Mouse (Mus musculus) forebrain, embryonic 12.5 days (tissue): ENCODE measurements around the gene Arg1. TPM values are rescaled to one million over a fixed set of nuclear protein-coding genes. Genes with fewer than 3 reads are reported as not detected.

Source experiments
- ATAC-seq: fragments of 200-750 bp; cut with Nextera tagmentation; 2 replicates; pipeline ENCODE4 v1.8.0; 2017; ENCODE audit warnings: moderate TSS enrichment; ENCODE audit not compliant: low FRiP score
- H3K27ac ChIP-seq: fragments of 300-500 bp; sonication (generic); 2 replicates; pipeline ENCODE4 v1.5.1; 2016; ENCODE audit warnings: mild to moderate bottlenecking
- H3K27me3 ChIP-seq: fragments of 300-500 bp; sonication (generic); 2 replicates; pipeline ENCODE4 v1.6.1; 2016; ENCODE audit warnings: mild to moderate bottlenecking
- H3K36me3 ChIP-seq: fragments of 300-500 bp; sonication (generic); replicated peaks from 2 replicates; pipeline ENCODE4 v1.6.1; 2016; ENCODE audit warnings: mild to moderate bottlenecking
- H3K4me1 ChIP-seq: fragments of 300-500 bp; sonication (generic); 2 replicates; pipeline ENCODE4 v1.6.1; 2016
- H3K4me2 ChIP-seq: fragments of 300-500 bp; sonication (generic); 2 replicates; pipeline ENCODE4 v1.6.1; 2016; ENCODE audit warnings: mild to moderate bottlenecking, moderate library complexity
- H3K4me3 ChIP-seq: fragments of 300-500 bp; sonication (generic); replicated peaks from 2 replicates; pipeline ENCODE4 v1.5.1; 2016; ENCODE audit warnings: mild to moderate bottlenecking
- H3K9ac ChIP-seq: fragments of 300-500 bp; sonication (generic); 2 replicates; pipeline ENCODE4 v1.6.1; 2016; ENCODE audit warnings: mild to moderate bottlenecking
- H3K9me3 ChIP-seq: fragments of 300-500 bp; sonication (generic); 2 replicates; pipeline ENCODE4 v1.6.1; 2016
- WGBS: fragments of 180-500 bp; shearing (Covaris S2); methylation state at CpG from one replicate; pipeline ENCODE4 v1.1.7; 2016; 5-methylcytosine and 5-hydroxymethylcytosine counted together
- microRNA-seq: library from miRNA; unstranded; fragments of <30 nt; microRNA quantifications from one replicate; pipeline ENCODE4, GENCODE M21; 2017
- polyA plus RNA-seq: library from polyadenylated mRNA; unstranded; fragments of >200 nt; fragmentation: Nextera tagmentation; extraction: Ambion mirVana; gene quantifications from 2 replicates; pipeline ENCODE4 v1.2.1, GENCODE M21; 2016

Gene Arg1
- polyA plus RNA-seq, 1 experiment from 2014 or later: 2.9 TPM

- Histone ChIP-seq H3K4me3 (no peak overlapping the region), H3K27me3 (no peaks in the 10 kb centered on the region), H3K36me3 (peaks cover 80% of the 10 kb centered on the region), H3K9ac (no peak overlapping the region), H3K4me1 (no peaks in the 10 kb centered on the region), H3K27ac (no peak overlapping the region), H3K9me3 (no peaks in the 10 kb centered on the region), H3K4me2 (no peak overlapping the region)
- ATAC-seq: no peak
- WGBS: 98% methylated on average over 7 of the region's 7 CpGs
Measured at GRCm38 (mm10) chr10:24888343-24888742, 38.9 kb downstream of the Arg1 start.

- Histone ChIP-seq H3K9ac (no peak overlapping the region), H3K36me3 (peaks cover 87% of the 10 kb centered on the region), H3K27me3 (no peaks in the 10 kb centered on the region), H3K9me3 (no peaks in the 10 kb centered on the region), H3K4me1 (no peaks in the 10 kb centered on the region), H3K27ac (no peak overlapping the region), H3K4me3 (no peak overlapping the region), H3K4me2 (no peak overlapping the region)
- WGBS: 82% methylated on average over 9 of the region's 9 CpGs
- no peak for ATAC-seq
Measured at GRCm38 (mm10) chr10:24886008-24886407, 41.3 kb downstream of the Arg1 start.

GRCm38 (mm10) chr10:24873624-24874023 is 53.7 kb downstream of the Arg1 start:
- ATAC-seq: no peak
- no peak overlapping the region for H3K27ac ChIP-seq
- H3K36me3 ChIP-seq: peaks cover 64% of the 10 kb centered on the region
- H3K4me1 ChIP-seq: peaks cover 4% of the 10 kb centered on the region; the same call in 1 of the 2 replicates
- H3K9ac ChIP-seq: no peak overlapping the region
- WGBS: 83% methylated on average over 4 of the region's 4 CpGs
- no peaks in the 10 kb centered on the region for H3K9me3 ChIP-seq
- H3K4me3 ChIP-seq: no peak overlapping the region
- no peaks in the 10 kb centered on the region for H3K27me3 ChIP-seq
- no peak overlapping the region for H3K4me2 ChIP-seq

GRCm38 (mm10) chr10:24869760-24870290 is 57.5 kb downstream of the Arg1 start, which contains the start of gene Med23:
Gene Med23, plus strand, starts transcription at chr10:24869986.
- Histone ChIP-seq H3K4me2 (peak within 1 kb of the TSS; percentile 59), H3K27me3 (no peaks in the 10 kb centered on the region), H3K9me3 (no peaks in the 10 kb centered on the region), H3K4me1 (peaks cover 4% of the 10 kb centered on the region; the same call in 1 of the 2 replicates), H3K9ac (peak within 1 kb of the TSS; percentile 88), H3K27ac (0 out of 2 replicates have a peak within 1 kb of the TSS, but pooled peaks have one; percentile 53), H3K4me3 (peak within 1 kb of the TSS; percentile 81), H3K36me3 (peaks cover 29% of the 10 kb centered on the region)
- under 1% methylated on average over 36 of the region's 36 CpGs for WGBS
- ATAC-seq: peak; percentile 99

Small RNA genes lying within 50 kb of the gene (microRNA-seq; reads per million reads assigned to microRNA genes)
- gene Mir6905: not detected

Other genes starting within 250 kb of the Arg1 start
- 1.2 and 1.3 TPM in 2 replicates for gene Enpp1, start 215.3 kb downstream of the Arg1 start, polyA plus RNA-seq
- 3.8 and 3.9 TPM in 2 replicates for gene Enpp3, start 84.7 kb downstream of the Arg1 start, polyA plus RNA-seq
- 35.2 and 36.8 TPM in 2 replicates for gene Med23, start 57.5 kb downstream of the Arg1 start, polyA plus RNA-seq